8 mouse cellular contexts compared by ENCODE assay signal in the genomic region with DNA sequence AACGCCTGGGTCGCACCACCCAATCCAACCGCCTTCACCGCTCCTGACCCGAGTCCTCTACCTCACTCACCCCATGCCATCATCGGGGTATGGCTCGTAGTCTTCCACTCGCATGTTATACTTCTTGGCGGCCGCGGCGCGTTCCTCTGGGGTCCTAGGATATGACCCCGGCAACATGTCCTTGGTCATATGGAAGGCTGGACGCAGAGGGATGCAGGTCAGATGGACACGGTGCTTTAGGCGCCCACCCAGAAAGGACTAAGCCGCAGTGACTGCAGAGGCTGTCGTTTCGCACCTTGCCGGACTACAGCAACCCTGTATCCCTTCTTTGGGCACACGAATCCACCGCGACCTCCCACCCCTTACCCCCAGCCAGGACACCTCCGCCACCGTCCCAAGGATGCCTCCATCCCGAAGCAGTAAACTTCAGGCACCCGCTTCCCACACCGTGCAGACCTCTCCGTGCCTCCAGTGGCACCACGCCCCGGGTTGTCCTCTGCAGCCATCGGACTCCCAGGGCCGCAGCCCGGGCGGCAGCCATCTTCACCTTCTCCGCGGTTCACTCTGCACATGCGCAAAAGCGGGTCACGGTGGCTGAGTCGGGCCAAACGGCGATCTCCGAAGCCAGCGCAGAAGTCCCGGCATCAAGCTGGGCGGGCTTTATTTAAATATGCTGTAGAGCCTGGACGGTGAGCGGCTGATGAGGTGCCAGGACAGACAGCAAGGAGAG. TPM values are rescaled to one million over a fixed set of nuclear protein-coding genes. Genes with fewer than 3 reads are reported as not detected.
DNase-seq lines count a peak whose midpoint lies in the region; ATAC-seq lines count a peak whose summit lies in the region.

Gene Ndufb8, minus strand, starts transcription at position 580 of the 730 bp plus-strand sequence.

- H3K4me3 ChIP-seq in forebrain, embryonic 11.5 days (ENCODE audit: low read depth, low read length): peak within 1 kb of the TSS; percentile 93
- H3K4me3 ChIP-seq in heart, embryonic 16.5 days (ENCODE audit: low read length): peak within 1 kb of the TSS; percentile 65
- peak within 1 kb of the TSS; percentile 85 for H3K4me3 ChIP-seq in liver, embryonic 15.5 days (replicated peaks)
- H3K4me3 ChIP-seq in neural tube, embryonic 12.5 days: peak within 1 kb of the TSS; percentile 76

- WGBS in forebrain, embryonic 11.5 days: under 1% methylated on average over 50 of the region's 50 CpGs
- WGBS in heart, embryonic 16.5 days: under 1% methylated on average over 50 of the region's 50 CpGs
- WGBS in liver, embryonic 15.5 days (ENCODE audit: insufficient replicate concordance): under 1% methylated on average over 50 of the region's 50 CpGs
- WGBS in neural tube, embryonic 12.5 days: under 1% methylated on average over 50 of the region's 50 CpGs

- H3K4me2 ChIP-seq in forebrain, embryonic 11.5 days (ENCODE audit: low read depth, low read length, severe bottlenecking): peak within 1 kb of the TSS; percentile 91
- H3K4me2 ChIP-seq in heart, embryonic 16.5 days (ENCODE audit: low read depth, low read length): peak within 1 kb of the TSS; percentile 70
- H3K4me2 ChIP-seq in liver, embryonic 15.5 days: peak within 1 kb of the TSS; percentile 84
- peak within 1 kb of the TSS; percentile 74 for H3K4me2 ChIP-seq in neural tube, embryonic 12.5 days (replicated peaks)

- H3K36me3 ChIP-seq in forebrain, embryonic 11.5 days (ENCODE audit: control insufficient read depth, insufficient read depth, low read length): peaks cover 4% of the 10 kb centered on the region
- H3K36me3 ChIP-seq in heart, embryonic 16.5 days (ENCODE audit: control insufficient read depth, insufficient read depth): peaks cover 33% of the 10 kb centered on the region
- H3K36me3 ChIP-seq in liver, embryonic 15.5 days (replicated peaks): peaks cover 34% of the 10 kb centered on the region
- H3K36me3 ChIP-seq in neural tube, embryonic 12.5 days: peaks cover 32% of the 10 kb centered on the region

- no peaks in the 10 kb centered on the region for H3K27me3 ChIP-seq in forebrain, embryonic 11.5 days (ENCODE audit: control insufficient read depth, insufficient read depth, low read length)
- no peaks in the 10 kb centered on the region for H3K27me3 ChIP-seq in heart, embryonic 16.5 days (ENCODE audit: control insufficient read depth, insufficient read depth, low read length)
- H3K27me3 ChIP-seq in liver, embryonic 15.5 days: peaks cover 14% of the 10 kb centered on the region; the same call in 1 of the 2 replicates
- H3K27me3 ChIP-seq in neural tube, embryonic 12.5 days (replicated peaks): peaks cover 3% of the 10 kb centered on the region; the same call in 1 of the 2 replicates

- peak; percentile 89 to 95 for DNase-seq in CD8-positive naive resting alpha-beta T cell, adult 2 months (ENCODE audit: low read depth in 2 of 2, low spot score in 2 of 2)
- DNase-seq in c-Kit-positive CD71-negative TER-119-negative erythroid progenitor cells, embryonic 14.5 days (ENCODE audit: low read depth): peak; percentile 90
- peak; percentile 96 for DNase-seq in forebrain, embryonic 11.5 days (ENCODE audit: low spot score)
- peak; percentile 97 to 98 for DNase-seq in kidney, postnatal 36 days
- DNase-seq in telencephalon, adult 2 months (ENCODE audit: low read depth, low spot score): peak; percentile 87

- H3K27ac ChIP-seq in forebrain, embryonic 11.5 days (ENCODE audit: low read depth, low read length): no peak within 1 kb of the TSS
- peak within 1 kb of the TSS; percentile 76 for H3K27ac ChIP-seq in heart, embryonic 16.5 days (ENCODE audit: low read length)
- H3K27ac ChIP-seq in liver, embryonic 15.5 days (replicated peaks): peak within 1 kb of the TSS; percentile 72
- H3K27ac ChIP-seq in neural tube, embryonic 12.5 days: peak within 1 kb of the TSS; percentile 29; the same call in 1 of the 2 replicates

- peak; percentile 84 for ATAC-seq in forebrain, embryonic 11.5 days (replicated peaks; ENCODE audit: low FRiP score)
- ATAC-seq in heart, embryonic 16.5 days (replicated peaks; ENCODE audit: extremely low read depth, insufficient read depth, low FRiP score): peak; percentile 89
- peak; percentile 88 for ATAC-seq in liver, embryonic 15.5 days (ENCODE audit: insufficient read depth)
- ATAC-seq in neural tube, embryonic 12.5 days (ENCODE audit: low FRiP score, low read depth): peak; percentile 87

- peak within 1 kb of the TSS; percentile 92 for H3K9ac ChIP-seq in forebrain, embryonic 11.5 days (ENCODE audit: low read length)
- H3K9ac ChIP-seq in heart, embryonic 16.5 days (ENCODE audit: low read length): peak within 1 kb of the TSS; percentile 86
- H3K9ac ChIP-seq in liver, embryonic 15.5 days: peak within 1 kb of the TSS; percentile 88
- H3K9ac ChIP-seq in neural tube, embryonic 12.5 days: peak within 1 kb of the TSS; percentile 86

- H3K9me3 ChIP-seq in forebrain, embryonic 11.5 days (ENCODE audit: control insufficient read depth, low read length): no peaks in the 10 kb centered on the region
- no peaks in the 10 kb centered on the region for H3K9me3 ChIP-seq in heart, embryonic 16.5 days (replicated peaks; ENCODE audit: control insufficient read depth, low read length)
- no peaks in the 10 kb centered on the region for H3K9me3 ChIP-seq in liver, embryonic 15.5 days (replicated peaks)
- no peaks in the 10 kb centered on the region for H3K9me3 ChIP-seq in neural tube, embryonic 12.5 days

- H3K4me1 ChIP-seq in forebrain, embryonic 11.5 days (replicated peaks; ENCODE audit: control insufficient read depth, insufficient read depth, low read length): no peaks in the 10 kb centered on the region
- peaks cover 14% of the 10 kb centered on the region for H3K4me1 ChIP-seq in heart, embryonic 16.5 days (ENCODE audit: control insufficient read depth, insufficient read depth, low read length)
- H3K4me1 ChIP-seq in liver, embryonic 15.5 days (replicated peaks): peaks cover 21% of the 10 kb centered on the region
- H3K4me1 ChIP-seq in neural tube, embryonic 12.5 days: peaks cover 6% of the 10 kb centered on the region

RNA-seq across cellular contexts. Expression of gene Ndufb8, which starts in this region (rescaled TPM):
- polyA plus RNA-seq in forebrain, embryonic 11.5 days (2014; fragmentation: Nextera tagmentation; extraction: Ambion mirVana): 424 and 454 TPM in 2 replicates
- polyA plus RNA-seq in heart, embryonic 16.5 days (2015; fragmentation: Nextera tagmentation; extraction: Ambion mirVana): 1,230 and 1,261 TPM in 2 replicates
- 297 and 311 TPM in 2 replicates for polyA plus RNA-seq in liver, embryonic 15.5 days (2015; fragmentation: Nextera tagmentation; extraction: Ambion mirVana)
- 546 TPM in 2 replicates for polyA plus RNA-seq in neural tube, embryonic 12.5 days (2016; fragmentation: Nextera tagmentation; extraction: Ambion mirVana)
